In the genomic region with DNA sequence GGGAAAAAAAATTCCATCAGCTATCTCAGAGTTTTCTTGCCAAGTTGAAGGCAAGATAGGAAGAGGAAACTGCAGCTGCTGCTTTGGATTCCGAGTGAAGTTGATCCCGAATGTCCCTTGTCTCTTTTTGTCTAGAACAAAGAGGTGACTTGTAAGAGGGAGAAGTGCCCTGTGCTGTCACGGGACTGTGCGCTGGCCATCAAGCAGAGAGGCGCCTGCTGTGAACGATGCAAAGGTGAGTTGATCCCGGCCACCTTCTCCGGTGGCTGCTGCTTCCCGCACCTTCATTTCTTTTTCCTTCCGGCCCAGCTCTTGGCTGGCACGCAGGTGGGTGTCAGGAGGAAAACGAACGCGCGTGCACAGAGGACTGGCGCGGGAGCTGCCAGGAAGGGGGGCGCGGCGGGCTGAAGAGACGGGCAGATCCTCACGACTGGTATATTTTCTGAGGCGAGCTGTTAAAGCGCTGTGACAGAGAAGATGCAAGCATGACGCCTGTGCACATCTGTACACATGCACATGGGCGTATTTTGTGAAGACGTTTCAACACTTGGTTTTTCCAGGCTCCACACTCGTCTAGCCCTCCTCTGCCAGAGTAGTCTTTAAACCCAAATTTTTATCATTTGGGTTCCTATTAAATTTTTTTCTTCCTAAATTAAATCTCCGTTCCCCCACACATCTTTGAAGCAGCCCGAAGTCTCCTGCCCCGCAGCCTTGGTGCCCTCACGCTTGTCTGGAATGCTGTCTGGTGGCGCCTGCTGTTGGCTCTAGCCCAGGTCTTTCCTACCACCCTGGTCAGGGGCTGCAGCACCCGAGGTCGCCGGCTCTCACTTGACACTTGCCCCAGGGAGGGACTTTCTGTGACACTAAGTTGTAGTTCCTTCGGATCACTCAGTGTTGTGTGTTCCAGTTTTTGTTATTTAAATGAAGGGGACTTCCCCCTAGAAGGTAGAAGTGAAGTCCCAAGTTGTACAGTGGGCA, we compare ENCODE assay signal across 9 mouse cellular contexts. TPM values are rescaled to one million over a fixed set of nuclear protein-coding genes. Genes with fewer than 3 reads are reported as not detected.
DNase-seq lines count a peak whose midpoint lies in the region; ATAC-seq and TF ChIP-seq lines count a peak whose summit lies in the region.
"Had no signal": no experiment of that assay in that cellular context is flagged by ENCODE, and none has a peak within 500 bp of the region (broad histone marks: within the 10 kb centered on the region; RNA-seq: fewer than 3 reads in every experiment).

No protein-coding gene starts in this region.

- 41% methylated on average over 37 of the region's 37 CpGs for WGBS in embryonic facial prominence, embryonic 13.5 days
- WGBS in hindbrain, embryonic 15.5 days = 27% methylated on average over 37 of the region's 37 CpGs
- WGBS in neural tube, embryonic 13.5 days = 38% methylated on average over 37 of the region's 37 CpGs

- no peak for TF ChIP-seq CTCF in layer of hippocampus, adult 2 months (conservative IDR thresholded peaks at IDR 0.05)

- H3K27me3 ChIP-seq in embryonic facial prominence, embryonic 13.5 days = peaks cover 19% of the 10 kb centered on the region
- no peaks in the 10 kb centered on the region for H3K27me3 ChIP-seq in hindbrain, embryonic 15.5 days
- H3K27me3 ChIP-seq in neural tube, embryonic 13.5 days = no peaks in the 10 kb centered on the region
- H3K27me3 ChIP-seq: Patski had no signal

- 0 out of 2 replicates have a peak overlapping the region, but pooled peaks have one; percentile 40 for H3K9ac ChIP-seq in embryonic facial prominence, embryonic 13.5 days
- peak overlapping the region; percentile 32 for H3K9ac ChIP-seq in hindbrain, embryonic 15.5 days
- peak overlapping the region; percentile 41 for H3K9ac ChIP-seq in neural tube, embryonic 13.5 days

- no peaks in the 10 kb centered on the region for H3K9me3 ChIP-seq in embryonic facial prominence, embryonic 13.5 days
- no peaks in the 10 kb centered on the region for H3K9me3 ChIP-seq in hindbrain, embryonic 15.5 days
- no peaks in the 10 kb centered on the region for H3K9me3 ChIP-seq in neural tube, embryonic 13.5 days

- no peak overlapping the region for H3K27ac ChIP-seq in layer of hippocampus, adult 2 months
- H3K27ac ChIP-seq in embryonic facial prominence, embryonic 13.5 days = peak overlapping the region; percentile 17
- H3K27ac ChIP-seq in hindbrain, embryonic 15.5 days (replicated peaks) = no peak overlapping the region
- H3K27ac ChIP-seq in neural tube, embryonic 13.5 days (replicated peaks) = no peak overlapping the region

- DNase-seq in layer of hippocampus, adult 2 months (ENCODE audit: low spot score in 2 of 2) = no peak
- no peak for DNase-seq in layer of hippocampus, adult 18-20 months (ENCODE audit: low spot score in 2 of 2)
- DNase-seq in cerebellum, adult 9-10 months = no peak

- no peak for ATAC-seq in embryonic facial prominence, embryonic 13.5 days (ENCODE audit: insufficient number of reproducible peaks, insufficient read depth, low FRiP score, low TSS enrichment, low read depth)
- ATAC-seq in hindbrain, embryonic 15.5 days (ENCODE audit: low FRiP score, low read depth) = peak; percentile 71
- ATAC-seq in neural tube, embryonic 13.5 days (ENCODE audit: low read depth) = peak; percentile 55; the same call in 1 of the 2 replicates
- no peak for ATAC-seq in erythroblast, adult 5-6 weeks (replicated peaks; ENCODE audit: low FRiP score, poor library complexity, severe bottlenecking)
- no peak for ATAC-seq in monocyte, adult 5-6 weeks (replicated peaks; ENCODE audit: insufficient number of reproducible peaks, low FRiP score, low TSS enrichment, poor library complexity, severe bottlenecking)
- ATAC-seq: Patski had no signal

- peak overlapping the region; percentile 56 for H3K4me2 ChIP-seq in embryonic facial prominence, embryonic 13.5 days
- peak overlapping the region; percentile 74 for H3K4me2 ChIP-seq in hindbrain, embryonic 15.5 days
- H3K4me2 ChIP-seq in neural tube, embryonic 13.5 days = peak overlapping the region; percentile 53

- H3K4me3 ChIP-seq in layer of hippocampus, adult 2 months = peak overlapping the region; percentile 31
- H3K4me3 ChIP-seq in embryonic facial prominence, embryonic 13.5 days = peak overlapping the region; percentile 23
- peak overlapping the region; percentile 39 for H3K4me3 ChIP-seq in hindbrain, embryonic 15.5 days
- H3K4me3 ChIP-seq in neural tube, embryonic 13.5 days = peak overlapping the region; percentile 27

- H3K4me1 ChIP-seq in embryonic facial prominence, embryonic 13.5 days = peaks cover 26% of the 10 kb centered on the region
- H3K4me1 ChIP-seq in hindbrain, embryonic 15.5 days (replicated peaks) = peaks cover 16% of the 10 kb centered on the region; the same call in 1 of the 2 replicates
- peaks cover 26% of the 10 kb centered on the region for H3K4me1 ChIP-seq in neural tube, embryonic 13.5 days (replicated peaks)

- H3K36me3 ChIP-seq in embryonic facial prominence, embryonic 13.5 days = no peaks in the 10 kb centered on the region
- H3K36me3 ChIP-seq in hindbrain, embryonic 15.5 days = no peaks in the 10 kb centered on the region
- H3K36me3 ChIP-seq in neural tube, embryonic 13.5 days = 0 out of 2 replicates have a peak, but pooled peaks cover 4% of the 10 kb centered on the region

RNA-seq across cellular contexts. Expression of gene Bmper, which starts 31.6 kb away (rescaled TPM):
- 1 to 10 TPM; 3.2 to 4.6 TPM for total RNA-seq in layer of hippocampus, adult 2 months (2021)
- 1 to 10 TPM; 3.7 TPM for total RNA-seq in layer of hippocampus, adult 18-20 months (2021)
- polyA plus RNA-seq in embryonic facial prominence, embryonic 13.5 days (2015; fragmentation: Nextera tagmentation; extraction: Ambion mirVana) = 10.8 and 16.9 TPM in 2 replicates
- 8.3 and 8.6 TPM in 2 replicates for polyA plus RNA-seq in hindbrain, embryonic 15.5 days (2015; fragmentation: Nextera tagmentation; extraction: Ambion mirVana)
- 7.5 and 10.0 TPM in 2 replicates for polyA plus RNA-seq in neural tube, embryonic 13.5 days (2015; fragmentation: Nextera tagmentation; extraction: Ambion mirVana)
- not detected in 2 replicates for total RNA-seq in erythroblast, adult 5-6 weeks (2015; ENCODE audit: low replicate concordance)
- not detected in 2 replicates for total RNA-seq in erythroblast, adult 5-6 weeks (2017; ENCODE audit: low replicate concordance)
- not detected in 3 replicates for total RNA-seq in monocyte, adult 5-6 weeks (2017)

Comparison
In these comparisons a context has a peak if more than half of its experiments do, and no peak if none do; other contexts are left out.
1. ATAC-seq: peak in hindbrain, embryonic 15.5 days (single experiment) and neural tube, embryonic 13.5 days (single experiment); none in embryonic facial prominence, embryonic 13.5 days (single experiment), erythroblast, adult 5-6 weeks (single experiment) and monocyte, adult 5-6 weeks (single experiment).
2. Peak in every context shown above with its lines, with median percentiles within 50 percentile points of each other: H3K4me3 ChIP-seq, H3K4me2 ChIP-seq and H3K9ac ChIP-seq.